Mouse (Mus musculus): ENCODE measurements at regions not wholly inside any gene's neighbourhood (a gene's known extent, or its start where the extent isn't known, plus 50 kb on each side); places are given as distances from the start of the nearest gene placed in this dataset.

DNA sequence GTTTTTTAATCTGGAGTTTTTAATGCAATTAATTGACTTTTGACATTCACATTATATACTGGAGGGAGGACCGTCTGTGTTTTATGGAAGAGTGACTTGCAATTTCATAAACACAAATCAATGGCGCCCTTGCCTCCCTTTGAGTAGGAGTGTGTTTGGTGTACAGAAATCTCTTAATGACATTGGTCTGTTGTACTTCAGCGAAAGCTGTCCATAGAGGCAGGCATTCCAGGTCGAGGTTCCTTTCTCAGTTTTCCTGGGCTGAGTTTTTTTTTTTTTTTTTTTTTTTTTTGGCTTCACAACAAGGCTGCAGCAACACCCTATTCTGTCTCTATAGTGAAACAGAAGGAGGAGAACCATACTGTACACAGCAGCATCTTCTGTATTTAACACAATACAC is 427.4 kb upstream of the Ccnh start:
- DNase-seq (no peak), ATAC-seq (no peak)
- Histone ChIP-seq H3K36me3 (replicated peaks; ENCODE audit: insufficient read depth, low read length) (no peaks in the 10 kb centered on the region), H3K4me2 (ENCODE audit: low read depth, low read length) (no peak overlapping the region), H3K27me3 (ENCODE audit: insufficient read depth, low read length) (no peaks in the 10 kb centered on the region), H3K4me3 (ENCODE audit: low read depth, low read length) (no peak overlapping the region), H3K27ac (ENCODE audit: low read depth) (no peak overlapping the region), H3K9ac (replicated peaks) (no peak overlapping the region), H3K9me3 (ENCODE audit: low read length) (no peaks in the 10 kb centered on the region), H3K4me1 (ENCODE audit: insufficient read depth) (no peaks in the 10 kb centered on the region)
- no peak for TF ChIP-seq EP300 (IDR thresholded peaks at IDR 0.05; ENCODE audit: low read depth)
- WGBS (ENCODE audit: insufficient replicate concordance), result 56% methylated on average over 4 of the region's 4 CpGs

DNA sequence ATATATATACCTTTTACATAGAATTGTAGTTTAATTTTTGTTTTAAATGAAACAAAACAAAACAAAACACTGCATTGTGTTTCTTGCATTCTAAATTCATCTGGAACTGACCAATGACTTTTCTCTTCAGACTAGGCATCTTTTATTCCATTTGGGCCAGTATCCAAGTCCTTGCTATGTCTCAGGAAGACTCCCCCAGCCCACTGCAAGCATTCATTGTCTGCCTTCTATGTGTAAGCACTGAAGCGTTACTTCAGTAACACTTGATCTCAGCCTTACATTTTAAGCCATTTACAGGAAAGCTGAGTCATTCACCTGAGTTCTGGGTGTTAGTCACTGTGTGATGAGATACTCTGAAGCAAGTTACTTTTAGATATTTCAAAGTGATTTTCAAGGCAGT is 425.3 kb upstream of the Ccnh start:
- Histone ChIP-seq H3K4me2 (ENCODE audit: low read depth, low read length) (no peak overlapping the region), H3K9ac (replicated peaks) (no peak overlapping the region), H3K27me3 (ENCODE audit: insufficient read depth, low read length) (no peaks in the 10 kb centered on the region), H3K4me3 (ENCODE audit: low read depth, low read length) (no peak overlapping the region), H3K9me3 (ENCODE audit: low read length) (no peaks in the 10 kb centered on the region), H3K4me1 (ENCODE audit: insufficient read depth) (no peaks in the 10 kb centered on the region), H3K36me3 (replicated peaks; ENCODE audit: insufficient read depth, low read length) (no peaks in the 10 kb centered on the region), H3K27ac (ENCODE audit: low read depth) (no peak overlapping the region)
- TF ChIP-seq EP300 (IDR thresholded peaks at IDR 0.05; ENCODE audit: low read depth), result no peak
- DNase-seq (no peak), ATAC-seq (no peak)
- 82% methylated on average over 1 of the region's 1 CpGs for WGBS (ENCODE audit: insufficient replicate concordance)

DNA sequence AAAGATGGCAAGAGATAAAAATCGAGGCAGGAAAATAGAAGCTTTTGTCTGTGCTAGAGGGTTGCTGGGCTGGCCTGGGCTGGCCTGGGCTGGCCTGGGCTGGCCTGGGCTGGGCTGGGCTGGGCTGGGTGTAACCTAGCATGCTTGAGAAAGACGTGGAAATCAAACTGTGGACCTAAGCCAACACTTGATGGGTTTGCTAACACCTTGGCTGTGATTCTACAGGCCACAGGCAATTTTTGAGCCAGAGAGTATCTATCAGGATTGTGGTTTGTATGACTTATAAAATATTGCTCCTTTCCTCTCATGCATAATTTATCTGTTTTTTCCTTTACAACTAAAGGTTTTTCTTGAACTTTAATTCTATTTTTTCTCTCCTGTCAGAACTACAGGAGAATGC is 417.3 kb upstream of the Ccnh start:
- Histone ChIP-seq H3K4me3 (ENCODE audit: low read depth, low read length) (no peak overlapping the region), H3K27me3 (ENCODE audit: insufficient read depth, low read length) (no peaks in the 10 kb centered on the region), H3K4me2 (ENCODE audit: low read depth, low read length) (no peak overlapping the region), H3K4me1 (ENCODE audit: insufficient read depth) (no peaks in the 10 kb centered on the region), H3K9me3 (ENCODE audit: low read length) (no peaks in the 10 kb centered on the region), H3K9ac (replicated peaks) (no peak overlapping the region), H3K36me3 (replicated peaks; ENCODE audit: insufficient read depth, low read length) (no peaks in the 10 kb centered on the region), H3K27ac (ENCODE audit: low read depth) (no peak overlapping the region)
- DNase-seq (no peak), ATAC-seq (no peak)
- 22% methylated on average over 2 of the region's 2 CpGs for WGBS (ENCODE audit: insufficient replicate concordance)
- no peak for TF ChIP-seq EP300 (IDR thresholded peaks at IDR 0.05; ENCODE audit: low read depth)
- no peak for TF ChIP-seq CTCF (IDR thresholded peaks at IDR 0.05; ENCODE audit: low read depth)

DNA sequence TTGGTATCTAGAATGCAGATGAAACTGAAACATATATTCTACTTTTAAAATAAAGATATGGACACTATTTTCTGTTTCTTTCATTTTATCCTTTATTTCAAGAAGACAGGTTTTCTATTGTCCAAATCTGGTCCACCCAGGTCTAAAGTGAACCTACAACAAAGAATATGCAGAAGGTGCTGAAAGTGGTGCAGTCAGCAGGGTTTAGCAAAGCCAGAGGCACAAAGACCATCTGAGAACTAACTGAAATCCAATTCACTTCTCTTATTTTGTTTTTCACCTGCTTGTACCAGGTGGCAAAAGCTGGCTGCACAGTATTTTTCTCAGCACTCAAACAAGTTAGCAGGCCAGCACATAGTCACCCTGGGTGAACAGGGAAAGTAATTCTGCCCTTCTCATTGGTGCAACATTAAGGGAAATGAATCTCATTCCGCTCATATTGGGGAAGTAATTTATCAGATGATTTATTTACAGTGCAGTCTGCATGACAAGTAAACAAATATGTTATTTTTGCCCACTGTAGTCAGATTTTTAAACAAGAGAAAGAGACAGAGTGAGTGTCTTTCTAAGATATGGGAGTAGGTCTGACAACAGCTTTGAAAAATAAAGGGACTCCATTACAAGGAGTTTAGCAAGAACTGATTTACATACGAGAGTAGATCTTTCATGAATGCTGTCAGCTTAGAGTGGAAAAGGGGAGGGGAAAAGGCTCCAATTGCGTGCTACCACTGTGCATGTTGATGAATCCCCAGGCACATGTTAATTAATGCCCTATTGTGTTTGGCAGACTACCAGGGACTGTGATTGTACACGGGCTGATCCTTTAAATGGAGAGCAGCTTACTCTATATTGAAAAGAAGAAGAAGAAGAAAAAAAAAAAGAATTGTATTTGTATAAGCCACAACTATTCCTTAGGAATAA is 405.9 kb upstream of the Ccnh start:
- Histone ChIP-seq H3K9me3 (ENCODE audit: low read length) (no peaks in the 10 kb centered on the region), H3K4me2 (ENCODE audit: low read depth, low read length) (no peak overlapping the region), H3K27ac (ENCODE audit: low read depth) (no peak overlapping the region), H3K4me1 (ENCODE audit: insufficient read depth) (no peaks in the 10 kb centered on the region), H3K9ac (replicated peaks) (no peak overlapping the region), H3K4me3 (ENCODE audit: low read depth, low read length) (no peak overlapping the region), H3K27me3 (ENCODE audit: insufficient read depth, low read length) (no peaks in the 10 kb centered on the region), H3K36me3 (replicated peaks; ENCODE audit: insufficient read depth, low read length) (no peaks in the 10 kb centered on the region)
- 35% methylated on average over 4 of the region's 4 CpGs for WGBS (ENCODE audit: insufficient replicate concordance)
- DNase-seq (no peak), ATAC-seq (no peak)
- TF ChIP-seq EP300 (IDR thresholded peaks at IDR 0.05; ENCODE audit: low read depth), result no peak
- no peak for TF ChIP-seq CTCF (IDR thresholded peaks at IDR 0.05; ENCODE audit: low read depth)

DNA sequence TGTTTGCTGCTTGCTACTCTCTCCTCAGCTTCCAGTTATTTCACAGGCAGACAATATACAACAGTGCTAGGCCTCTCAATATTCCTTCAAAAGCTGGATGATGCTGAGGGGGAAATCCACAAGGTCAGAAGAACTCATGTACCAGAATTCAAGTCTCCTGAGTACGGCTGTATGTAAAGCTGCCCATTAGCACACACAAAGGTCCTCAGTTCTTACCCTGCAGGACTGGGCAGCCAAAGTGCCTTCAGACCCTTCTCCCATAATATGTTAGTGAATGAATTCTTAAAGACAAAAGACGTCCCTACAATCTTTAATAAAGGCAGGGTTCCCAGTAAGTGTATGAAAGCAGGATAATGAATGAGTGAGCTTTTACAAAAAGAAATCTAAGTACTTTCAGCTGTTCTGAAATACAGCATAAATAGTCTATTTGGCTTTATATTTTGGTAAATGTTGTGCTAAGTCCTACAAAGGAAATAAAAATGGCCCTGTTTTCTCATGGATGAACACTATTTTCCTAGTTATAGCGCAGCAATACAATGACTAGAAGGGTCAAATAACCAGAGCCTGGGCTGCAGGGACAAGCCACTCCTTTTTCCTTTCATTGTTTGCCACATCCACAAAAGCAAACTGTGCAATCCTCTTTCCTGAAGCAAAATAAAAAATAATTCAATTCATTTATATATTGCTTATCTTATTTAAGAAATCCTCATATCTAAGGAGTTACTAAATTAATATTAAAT is 384.8 kb upstream of the Ccnh start:
- Histone ChIP-seq H3K4me2 (ENCODE audit: low read depth, low read length) (no peak overlapping the region), H3K36me3 (replicated peaks; ENCODE audit: insufficient read depth, low read length) (no peaks in the 10 kb centered on the region), H3K27ac (ENCODE audit: low read depth) (no peak overlapping the region), H3K4me3 (ENCODE audit: low read depth, low read length) (no peak overlapping the region), H3K27me3 (ENCODE audit: insufficient read depth, low read length) (no peaks in the 10 kb centered on the region), H3K9ac (replicated peaks) (no peak overlapping the region), H3K9me3 (ENCODE audit: low read length) (no peaks in the 10 kb centered on the region), H3K4me1 (ENCODE audit: insufficient read depth) (no peaks in the 10 kb centered on the region)
- TF ChIP-seq EP300 (IDR thresholded peaks at IDR 0.05; ENCODE audit: low read depth), result no peak
- TF ChIP-seq CTCF (IDR thresholded peaks at IDR 0.05; ENCODE audit: low read depth), result no peak
- 66% methylated on average over 3 of the region's 3 CpGs for WGBS (ENCODE audit: insufficient replicate concordance)
- DNase-seq, result no peak
- no peak for ATAC-seq

DNA sequence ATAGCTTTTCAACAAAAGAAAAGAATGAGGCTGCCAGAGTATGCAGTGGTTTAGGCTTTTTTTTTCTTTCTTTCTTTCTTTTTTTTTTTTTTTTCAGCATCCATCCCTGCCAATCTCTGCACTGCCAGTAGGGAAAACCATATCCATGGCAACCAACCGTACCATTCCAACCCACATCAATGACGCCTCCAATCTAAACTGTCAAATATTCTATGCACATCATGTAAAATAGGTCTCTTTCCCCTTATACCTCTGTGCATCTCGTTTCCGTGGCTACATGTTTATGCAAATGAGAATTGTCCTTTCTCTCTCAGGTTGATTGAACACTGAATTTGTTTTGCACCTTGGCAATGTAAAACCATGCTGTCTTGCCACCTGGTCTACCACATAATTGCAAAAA is 384.0 kb upstream of the Ccnh start:
- no peak for TF ChIP-seq EP300 (IDR thresholded peaks at IDR 0.05; ENCODE audit: low read depth)
- TF ChIP-seq CTCF (IDR thresholded peaks at IDR 0.05; ENCODE audit: low read depth), result no peak
- Histone ChIP-seq H3K9ac (replicated peaks) (no peak overlapping the region), H3K27ac (ENCODE audit: low read depth) (no peak overlapping the region)

More for the DNA sequence above, 384.0 kb upstream of the Ccnh start:
- no peaks in the 10 kb centered on the region for H3K36me3 ChIP-seq (replicated peaks; ENCODE audit: insufficient read depth, low read length)
- no peaks in the 10 kb centered on the region for H3K4me1 ChIP-seq (ENCODE audit: insufficient read depth)
- H3K4me3 ChIP-seq (ENCODE audit: low read depth, low read length), result no peak overlapping the region
- DNase-seq (no peak), ATAC-seq (no peak)
- H3K9me3 ChIP-seq (ENCODE audit: low read length), result no peaks in the 10 kb centered on the region
- H3K4me2 ChIP-seq (ENCODE audit: low read depth, low read length), result no peak overlapping the region
- WGBS (ENCODE audit: insufficient replicate concordance), result 69% methylated on average over 4 of the region's 4 CpGs
- H3K27me3 ChIP-seq (ENCODE audit: insufficient read depth, low read length), result no peaks in the 10 kb centered on the region

Data from liver, postnatal 0 days (tissue).